Mouse (Mus musculus) bone marrow macrophage, adult 2 months (primary cell): ENCODE results near the gene Dsn1.

Experiments
- CTCF ChIP-seq: IDR thresholded peaks from 2 replicates; pipeline ENCODE4 v1.5.1; 2012; ENCODE audit warnings: low read depth, mild to moderate bottlenecking, low read length, moderate library complexity
- POLR2A ChIP-seq: IDR thresholded peaks from 2 replicates; pipeline ENCODE4 v1.6.1; 2012; ENCODE audit warnings: mild to moderate bottlenecking, low read depth, low read length, borderline replicate concordance

DNA sequence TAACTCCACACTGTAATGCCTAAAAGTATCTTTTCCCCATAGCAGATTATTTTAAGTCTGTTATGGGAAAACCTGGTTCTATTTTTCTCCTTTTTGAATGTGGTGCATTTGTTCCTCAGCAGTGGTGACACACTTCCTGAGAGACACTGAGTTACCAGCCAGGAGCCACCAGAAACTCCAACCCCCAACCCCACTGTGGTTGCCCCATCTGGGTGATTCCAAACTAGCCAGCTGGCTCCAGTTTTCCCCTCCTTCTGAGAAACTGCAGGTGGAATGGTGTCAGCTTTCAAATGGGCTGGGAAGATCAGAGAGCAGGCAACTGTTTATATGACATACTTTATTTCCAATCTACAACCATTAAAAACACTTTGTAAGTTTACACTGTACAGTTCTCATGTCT lies 3.2 kb upstream of the Dsn1 start:
- TF ChIP-seq CTCF = no peak
- no peak for TF ChIP-seq POLR2A
